In genomic region chr16:25147486-25147885, GRCm38 (mm10) we compare ENCODE assay signal across 13 mouse cellular contexts.
"Had no signal": no experiment of that assay in that cellular context is flagged by ENCODE, and none has a peak within 500 bp of the region (broad histone marks: within the 10 kb centered on the region; RNA-seq: fewer than 3 reads in every experiment).

No protein-coding gene starts in this region.

- H3K27me3 ChIP-seq: limb, embryonic 15.5 days; liver, embryonic 12.5 days; lung, embryonic 15.5 days; midbrain, embryonic 12.5 days; neural tube, embryonic 13.5 days; stomach, embryonic 15.5 days had no signal

- H3K9ac ChIP-seq: limb, embryonic 15.5 days; liver, embryonic 12.5 days; lung, embryonic 15.5 days; midbrain, embryonic 12.5 days; neural tube, embryonic 13.5 days; stomach, embryonic 15.5 days had no signal

- DNase-seq: kidney, adult 8-10 months; layer of hippocampus, adult 9-11 months; layer of hippocampus, postnatal 36 days; right cerebral cortex, postnatal 14 days; thymus, adult 2 months; thymus, postnatal 25 days had no signal

- ATAC-seq: liver, embryonic 12.5 days; midbrain, embryonic 16.5 days had no signal

- H3K9me3 ChIP-seq: limb, embryonic 15.5 days; liver, embryonic 12.5 days; lung, embryonic 15.5 days; midbrain, embryonic 12.5 days; neural tube, embryonic 13.5 days; stomach, embryonic 15.5 days had no signal

- H3K27ac ChIP-seq: limb, embryonic 15.5 days; liver, embryonic 12.5 days; lung, embryonic 15.5 days; midbrain, embryonic 12.5 days; neural tube, embryonic 13.5 days; stomach, embryonic 15.5 days had no signal

- H3K4me2 ChIP-seq: limb, embryonic 15.5 days; liver, embryonic 12.5 days; lung, embryonic 15.5 days; midbrain, embryonic 12.5 days; neural tube, embryonic 13.5 days; stomach, embryonic 15.5 days had no signal

- H3K36me3 ChIP-seq: limb, embryonic 15.5 days; liver, embryonic 12.5 days; lung, embryonic 15.5 days; midbrain, embryonic 12.5 days; neural tube, embryonic 13.5 days; stomach, embryonic 15.5 days had no signal

- H3K4me1 ChIP-seq: limb, embryonic 15.5 days; liver, embryonic 12.5 days; lung, embryonic 15.5 days; midbrain, embryonic 12.5 days; neural tube, embryonic 13.5 days; stomach, embryonic 15.5 days had no signal

- H3K4me3 ChIP-seq: limb, embryonic 15.5 days; liver, embryonic 12.5 days; lung, embryonic 15.5 days; midbrain, embryonic 12.5 days; neural tube, embryonic 13.5 days; stomach, embryonic 15.5 days had no signal
